Mouse (Mus musculus) hindbrain, embryonic 15.5 days (tissue): ENCODE measurements around the gene Srp14. TPM values are rescaled to one million over a fixed set of nuclear protein-coding genes. Genes with fewer than 3 reads are reported as not detected.

ENCODE experiments used
- ATAC-seq: fragments of 200-750 bp; cut with Nextera tagmentation; 2 replicates; pipeline ENCODE4 v1.8.0; 2017; ENCODE audit warnings: low read depth, moderate number of reproducible peaks, moderate TSS enrichment; ENCODE audit not compliant: low FRiP score
- H3K27ac ChIP-seq: fragments of 300-500 bp; sonication (generic); replicated peaks from 2 replicates; pipeline ENCODE4 v1.5.1; 2015; ENCODE audit warnings: mild to moderate bottlenecking, inconsistent platforms
- H3K27me3 ChIP-seq: fragments of 300-500 bp; sonication (generic); 2 replicates; pipeline ENCODE4 v1.6.1; 2015; ENCODE audit warnings: control low read depth, inconsistent platforms
- H3K36me3 ChIP-seq: fragments of 300-500 bp; sonication (generic); 2 replicates; pipeline ENCODE4 v1.6.1; 2015; ENCODE audit warnings: control low read depth, inconsistent platforms
- H3K4me1 ChIP-seq: fragments of 300-500 bp; sonication (generic); replicated peaks from 2 replicates; pipeline ENCODE4 v1.6.1; 2015; ENCODE audit warnings: control low read depth, inconsistent platforms
- H3K4me2 ChIP-seq: fragments of 300-500 bp; sonication (generic); 2 replicates; pipeline ENCODE4 v1.6.1; 2015; ENCODE audit warnings: moderate library complexity, mild to moderate bottlenecking, inconsistent platforms
- H3K4me3 ChIP-seq: fragments of 300-500 bp; sonication (generic); 2 replicates; pipeline ENCODE4 v1.5.1; 2015; ENCODE audit warnings: mild to moderate bottlenecking, inconsistent platforms
- H3K9ac ChIP-seq: fragments of 300-500 bp; sonication (generic); 2 replicates; pipeline ENCODE4 v1.6.1; 2015; ENCODE audit warnings: inconsistent platforms
- H3K9me3 ChIP-seq: fragments of 300-500 bp; sonication (generic); 2 replicates; pipeline ENCODE4 v1.6.1; 2016; ENCODE audit warnings: control low read depth, inconsistent platforms
- WGBS: fragments of 180-500 bp; shearing (Covaris S2); methylation state at CpG from one replicate; pipeline ENCODE4 v1.1.7; 2015; 5-methylcytosine and 5-hydroxymethylcytosine counted together
- polyA plus RNA-seq: library from polyadenylated mRNA; unstranded; fragments of >200 nt; fragmentation: Nextera tagmentation; extraction: Ambion mirVana; gene quantifications from 2 replicates; pipeline ENCODE4 v1.2.1, GENCODE M21; 2015

Gene Srp14
- polyA plus RNA-seq, 1 experiment from 2014 or later: 314 TPM

DNA sequence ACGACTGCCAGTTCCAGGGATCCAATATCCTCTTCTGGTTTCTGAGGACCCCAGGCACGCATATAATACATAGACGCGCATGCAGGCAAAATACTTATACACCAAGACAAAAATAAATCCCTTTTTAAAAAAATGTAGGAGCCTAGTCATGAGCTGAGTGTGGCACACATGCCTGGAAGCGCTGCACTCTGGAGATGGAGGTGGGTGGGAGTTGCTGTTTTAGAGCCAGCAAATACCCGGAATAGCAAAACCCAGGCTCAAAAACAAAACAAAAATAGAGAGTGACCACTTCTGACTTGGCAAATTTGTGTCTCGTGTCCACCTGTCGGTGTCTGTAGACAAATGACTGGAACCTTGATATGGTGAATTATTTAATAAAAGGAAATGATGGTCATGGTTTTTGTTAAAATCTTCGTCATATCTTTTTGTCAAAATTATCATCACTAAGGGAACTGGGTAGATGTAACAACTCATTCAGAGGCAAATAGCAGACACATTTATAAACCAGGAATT lies 4.9 kb upstream of the Srp14 start:
- no peaks in the 10 kb centered on the region for H3K9me3 ChIP-seq
- WGBS: 85% methylated on average over 9 of the region's 9 CpGs
- no peak overlapping the region for H3K4me2 ChIP-seq
- H3K4me1 ChIP-seq: no peaks in the 10 kb centered on the region; the same call in 1 of the 2 replicates
- H3K4me3 ChIP-seq: no peak overlapping the region
- no peak overlapping the region for H3K27ac ChIP-seq
- H3K36me3 ChIP-seq: no peaks in the 10 kb centered on the region
- H3K9ac ChIP-seq: no peak overlapping the region
- H3K27me3 ChIP-seq: no peaks in the 10 kb centered on the region
- no peak for ATAC-seq

DNA sequence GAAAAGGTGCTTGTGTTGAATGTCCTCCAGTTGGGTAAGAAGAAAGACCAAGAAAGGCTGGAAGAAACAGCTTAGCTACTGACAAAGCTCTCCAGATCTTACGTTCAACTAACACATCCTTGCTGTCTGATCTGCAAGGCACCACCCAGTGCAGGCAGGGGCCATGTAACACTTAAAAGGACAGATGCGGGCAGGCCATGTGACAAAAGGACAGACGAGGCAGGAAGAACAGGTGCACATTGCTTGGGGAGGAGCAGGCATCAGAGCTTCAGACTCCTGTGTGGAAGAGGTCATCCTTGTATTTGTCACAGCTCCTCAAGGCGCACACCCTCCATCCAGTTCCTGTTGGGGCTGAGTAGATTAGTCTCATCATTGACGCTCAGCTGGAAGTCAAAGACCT lies 3.5 kb upstream of the Srp14 start:
- 91% methylated on average over 5 of the region's 5 CpGs for WGBS
- H3K4me2 ChIP-seq: no peak overlapping the region
- no peak for ATAC-seq
- no peak overlapping the region for H3K27ac ChIP-seq
- no peaks in the 10 kb centered on the region for H3K27me3 ChIP-seq
- no peak overlapping the region for H3K4me3 ChIP-seq
- no peaks in the 10 kb centered on the region for H3K36me3 ChIP-seq
- no peak overlapping the region for H3K9ac ChIP-seq
- no peaks in the 10 kb centered on the region for H3K9me3 ChIP-seq
- H3K4me1 ChIP-seq: peaks cover 8% of the 10 kb centered on the region

DNA sequence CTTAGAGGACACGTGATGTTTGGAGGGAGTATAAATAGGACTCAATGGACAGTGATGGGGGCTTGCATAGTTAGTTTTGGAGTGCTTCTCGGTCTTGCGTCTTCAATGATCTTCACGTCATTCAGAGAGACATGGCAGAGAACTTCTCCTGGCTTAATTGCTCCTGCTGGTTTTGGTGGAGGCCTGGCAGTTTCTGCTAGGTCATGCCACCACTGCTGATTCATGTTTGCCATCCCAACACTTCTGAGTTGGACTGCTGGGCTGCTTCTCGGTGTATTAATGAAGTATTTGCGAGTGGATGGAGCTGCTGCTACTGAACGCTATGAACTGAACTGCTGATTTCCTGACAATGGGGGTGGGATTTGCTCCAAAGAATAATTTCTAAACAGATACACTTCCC lies 1.4 kb upstream of the Srp14 start:
- Histone ChIP-seq H3K9me3 (no peaks in the 10 kb centered on the region), H3K9ac (no peak overlapping the region), H3K27ac (no peak overlapping the region), H3K4me3 (no peak overlapping the region), H3K36me3 (peaks cover 12% of the 10 kb centered on the region; the same call in 1 of the 2 replicates), H3K4me1 (peaks cover 15% of the 10 kb centered on the region), H3K27me3 (no peaks in the 10 kb centered on the region), H3K4me2 (no peak overlapping the region)
- ATAC-seq: no peak
- 95% methylated on average over 7 of the region's 7 CpGs for WGBS

DNA sequence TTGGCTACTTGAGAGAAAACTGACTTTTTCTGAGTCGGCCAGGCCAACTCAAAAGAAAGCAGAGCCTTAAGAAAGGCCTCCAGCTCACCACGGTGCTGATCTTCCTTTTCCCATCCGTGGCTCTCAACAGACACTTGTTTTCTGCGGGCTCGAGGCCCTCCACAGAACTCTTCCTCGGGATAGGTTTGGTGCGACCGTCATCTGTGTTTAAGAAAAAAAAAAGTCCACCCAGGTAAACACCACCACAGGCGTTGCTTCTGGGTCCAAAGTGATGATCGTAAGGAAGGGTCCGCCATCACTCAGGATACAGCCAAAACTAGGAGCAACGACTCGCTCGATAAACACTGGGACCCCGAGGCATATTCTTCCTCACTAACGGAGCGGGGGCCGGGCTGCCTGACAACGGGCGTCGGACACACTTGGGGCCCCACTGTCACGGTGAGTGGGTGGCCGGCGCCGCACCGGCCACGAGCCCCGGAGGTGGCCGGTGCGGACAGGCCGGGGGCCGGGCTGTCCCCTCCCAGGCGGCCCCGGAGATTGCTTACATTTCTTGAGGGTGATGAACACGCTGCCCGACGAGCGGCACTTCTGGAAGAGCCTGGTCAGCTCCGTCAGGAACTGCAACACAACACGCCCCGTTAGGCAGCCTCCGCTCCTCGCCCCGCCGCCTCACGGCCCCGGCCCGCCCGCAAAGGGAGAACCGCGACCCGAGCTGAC lies 520 bp downstream of the Srp14 start:
- H3K4me3 ChIP-seq: peak overlapping the region; percentile 75
- peaks cover 27% of the 10 kb centered on the region for H3K36me3 ChIP-seq
- ATAC-seq: no peak
- peak overlapping the region; percentile 79 for H3K9ac ChIP-seq
- H3K27ac ChIP-seq: peak overlapping the region; percentile 83
- H3K27me3 ChIP-seq: no peaks in the 10 kb centered on the region
- 3% methylated on average over 52 of the region's 52 CpGs for WGBS
- no peaks in the 10 kb centered on the region for H3K9me3 ChIP-seq
- peak overlapping the region; percentile 69 for H3K4me2 ChIP-seq
- peaks cover 15% of the 10 kb centered on the region for H3K4me1 ChIP-seq

DNA sequence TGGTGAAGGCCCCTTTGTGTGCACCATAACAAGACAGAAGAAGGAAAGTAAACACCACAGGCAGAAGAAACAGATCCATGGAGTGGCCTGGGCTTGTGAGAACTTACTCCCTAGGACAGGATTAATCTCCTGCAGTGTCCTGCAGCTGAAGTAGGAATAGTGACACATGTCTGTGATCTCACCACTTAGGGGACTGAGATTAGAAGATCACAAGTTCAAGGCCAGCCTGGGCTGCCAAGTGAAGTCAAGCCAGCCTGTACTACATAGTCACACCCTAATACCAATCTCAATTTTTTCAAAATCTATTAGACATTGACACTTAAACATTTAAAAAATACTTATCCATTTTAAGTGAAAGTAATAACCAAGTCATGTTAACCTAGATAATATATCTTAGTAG lies 11.2 kb downstream of the Srp14 start:
- Histone ChIP-seq H3K9ac (no peak overlapping the region), H3K4me2 (no peak overlapping the region), H3K27ac (no peak overlapping the region), H3K9me3 (no peaks in the 10 kb centered on the region), H3K4me3 (no peak overlapping the region), H3K27me3 (no peaks in the 10 kb centered on the region), H3K36me3 (peaks cover 66% of the 10 kb centered on the region), H3K4me1 (no peaks in the 10 kb centered on the region)
- ATAC-seq: no peak

DNA sequence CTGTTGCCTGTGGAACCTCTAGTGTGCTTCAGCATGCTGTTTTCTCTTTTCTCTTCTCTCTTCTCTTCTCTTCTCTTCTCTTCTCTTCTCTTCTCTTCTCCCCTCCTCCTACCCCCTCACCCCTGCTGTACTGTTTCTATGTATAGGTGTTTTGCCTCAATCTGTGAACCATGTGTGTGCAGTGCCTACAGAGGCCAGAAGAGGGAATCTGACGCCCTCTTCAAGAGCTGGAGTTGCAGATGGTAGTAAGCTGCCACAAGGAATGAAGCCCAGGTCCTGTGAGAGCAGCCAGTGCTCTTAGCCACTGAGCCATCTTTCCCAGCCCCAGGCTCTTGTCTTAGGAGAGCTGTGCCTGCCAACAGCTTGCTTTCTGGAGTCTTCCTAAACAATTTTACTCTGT lies 12.9 kb downstream of the Srp14 start:
- H3K4me1 ChIP-seq: no peaks in the 10 kb centered on the region
- H3K27me3 ChIP-seq: no peaks in the 10 kb centered on the region
- no peak overlapping the region for H3K4me2 ChIP-seq
- ATAC-seq: no peak
- 68% methylated on average over 1 of the region's 1 CpGs for WGBS
- no peaks in the 10 kb centered on the region for H3K9me3 ChIP-seq
- H3K9ac ChIP-seq: no peak overlapping the region
- H3K4me3 ChIP-seq: no peak overlapping the region
- H3K36me3 ChIP-seq: peaks cover 57% of the 10 kb centered on the region
- H3K27ac ChIP-seq: no peak overlapping the region

DNA sequence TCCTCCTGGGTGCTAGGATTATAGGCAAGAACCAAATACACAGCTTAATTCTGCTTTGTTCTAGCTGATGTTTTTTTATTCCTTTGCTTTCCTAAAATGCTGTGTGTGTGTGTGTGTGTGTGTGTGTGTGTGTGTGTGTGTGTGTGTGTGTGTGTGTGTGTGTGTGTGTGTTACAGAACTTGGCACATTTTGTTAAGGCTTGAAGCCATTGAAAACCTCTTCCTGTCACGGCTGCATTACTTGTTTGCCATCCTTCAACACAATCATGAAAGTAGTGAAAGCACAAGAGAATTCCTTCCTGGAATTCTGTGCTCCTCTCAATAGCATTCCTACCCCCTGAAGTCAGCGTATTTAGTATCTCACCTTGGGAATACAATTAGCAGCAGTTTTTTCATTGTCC lies 13.6 kb downstream of the Srp14 start:
- no peak overlapping the region for H3K27ac ChIP-seq
- peaks cover 50% of the 10 kb centered on the region for H3K36me3 ChIP-seq
- no peak overlapping the region for H3K4me3 ChIP-seq
- no peaks in the 10 kb centered on the region for H3K9me3 ChIP-seq
- H3K4me1 ChIP-seq: no peaks in the 10 kb centered on the region
- 75% methylated on average over 2 of the region's 2 CpGs for WGBS
- H3K27me3 ChIP-seq: no peaks in the 10 kb centered on the region
- no peak overlapping the region for H3K4me2 ChIP-seq
- ATAC-seq: no peak
- no peak overlapping the region for H3K9ac ChIP-seq

DNA sequence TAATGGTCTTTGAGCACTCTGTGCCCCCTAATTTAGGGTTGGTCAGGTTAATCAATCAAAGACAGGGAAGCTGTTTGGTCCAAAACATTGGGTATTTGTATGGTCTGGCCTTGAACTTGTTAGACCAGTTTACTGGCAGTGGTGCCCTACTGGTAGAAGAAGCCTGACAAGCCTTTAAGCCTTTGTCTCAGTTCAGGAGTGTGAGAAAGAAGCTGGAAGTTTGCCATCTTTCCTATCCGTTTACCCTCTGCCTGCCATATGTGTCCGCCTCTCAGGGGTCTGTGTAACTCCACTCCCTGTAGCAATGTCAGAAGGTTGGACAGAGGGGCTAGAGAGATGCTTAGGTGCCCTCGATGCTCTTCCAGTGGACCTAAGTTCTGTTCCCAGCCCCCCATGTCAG lies 15.1 kb downstream of the Srp14 start:
- Histone ChIP-seq H3K27ac (no peak overlapping the region), H3K27me3 (no peaks in the 10 kb centered on the region), H3K4me1 (no peaks in the 10 kb centered on the region), H3K4me2 (no peak overlapping the region), H3K4me3 (no peak overlapping the region), H3K9ac (no peak overlapping the region), H3K9me3 (no peaks in the 10 kb centered on the region), H3K36me3 (peaks cover 42% of the 10 kb centered on the region; the same call in 1 of the 2 replicates)
- ATAC-seq: no peak
- WGBS: 66% methylated on average over 3 of the region's 3 CpGs

DNA sequence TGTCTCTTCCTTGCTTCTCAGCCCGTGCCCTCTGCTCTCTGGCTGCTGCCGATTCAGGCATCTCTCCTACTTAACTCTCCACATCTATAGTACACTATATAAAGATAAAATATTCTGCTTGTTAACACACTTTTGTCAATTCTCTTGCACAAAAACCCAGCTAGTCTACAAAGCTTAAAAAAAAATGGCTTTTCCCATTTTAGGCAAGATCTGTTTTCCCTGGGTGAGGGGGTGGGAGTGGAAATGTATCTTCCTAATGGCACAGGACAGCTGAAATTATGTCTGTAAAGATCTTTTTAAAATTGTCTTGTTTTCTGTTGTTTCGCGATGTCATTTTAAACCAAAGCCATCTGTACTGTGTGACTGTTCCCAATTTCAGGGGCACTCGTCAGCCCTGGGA lies 16.0 kb downstream of the Srp14 start:
- no peak overlapping the region for H3K4me3 ChIP-seq
- H3K27ac ChIP-seq: no peak overlapping the region
- no peak overlapping the region for H3K4me2 ChIP-seq
- no peaks in the 10 kb centered on the region for H3K9me3 ChIP-seq
- no peaks in the 10 kb centered on the region for H3K4me1 ChIP-seq
- H3K27me3 ChIP-seq: no peaks in the 10 kb centered on the region
- no peak overlapping the region for H3K9ac ChIP-seq
- H3K36me3 ChIP-seq: peaks cover 42% of the 10 kb centered on the region; the same call in 1 of the 2 replicates
- no peak for ATAC-seq
- WGBS: 83% methylated on average over 5 of the region's 5 CpGs

DNA sequence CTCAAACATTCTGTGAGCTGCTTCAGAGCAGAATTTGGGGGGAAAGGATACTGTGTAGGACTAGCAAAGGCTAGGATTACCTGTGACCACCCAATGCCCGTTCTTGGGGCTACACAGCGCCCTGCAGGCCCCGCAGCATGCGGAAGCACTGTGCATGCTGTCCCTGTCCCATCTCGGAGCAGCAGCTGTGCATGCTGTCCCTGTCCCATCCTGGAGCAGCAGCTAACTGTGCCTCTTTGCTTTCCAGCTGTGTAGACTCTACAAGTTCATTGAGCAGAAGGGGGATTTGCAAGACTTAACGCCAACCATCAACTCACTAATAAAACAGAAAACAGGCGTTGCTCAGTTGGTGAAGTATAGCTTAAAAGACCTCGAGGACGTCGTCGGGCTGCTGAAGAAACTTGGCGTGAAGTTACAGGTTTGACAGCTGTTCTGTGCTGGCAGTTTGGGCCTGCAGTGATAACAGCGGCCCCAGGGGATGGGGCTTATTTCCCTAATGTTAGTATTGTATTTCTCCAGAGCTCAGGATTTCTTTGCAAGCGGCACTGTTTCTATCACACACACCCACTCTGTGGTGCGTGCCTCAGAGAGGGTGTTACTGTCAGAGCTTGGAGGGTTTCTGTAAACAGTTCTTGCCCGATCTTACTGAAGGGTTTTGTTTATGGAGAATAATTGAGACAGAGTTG lies 17.9 kb downstream of the Srp14 start:
- Histone ChIP-seq H3K27ac (no peak overlapping the region), H3K36me3 (peaks cover 26% of the 10 kb centered on the region; the same call in 1 of the 2 replicates), H3K9me3 (no peaks in the 10 kb centered on the region), H3K9ac (no peak overlapping the region), H3K4me2 (no peak overlapping the region), H3K4me3 (no peak overlapping the region), H3K4me1 (peaks cover 10% of the 10 kb centered on the region), H3K27me3 (no peaks in the 10 kb centered on the region)
- WGBS: 77% methylated on average over 16 of the region's 16 CpGs
- no peak for ATAC-seq

DNA sequence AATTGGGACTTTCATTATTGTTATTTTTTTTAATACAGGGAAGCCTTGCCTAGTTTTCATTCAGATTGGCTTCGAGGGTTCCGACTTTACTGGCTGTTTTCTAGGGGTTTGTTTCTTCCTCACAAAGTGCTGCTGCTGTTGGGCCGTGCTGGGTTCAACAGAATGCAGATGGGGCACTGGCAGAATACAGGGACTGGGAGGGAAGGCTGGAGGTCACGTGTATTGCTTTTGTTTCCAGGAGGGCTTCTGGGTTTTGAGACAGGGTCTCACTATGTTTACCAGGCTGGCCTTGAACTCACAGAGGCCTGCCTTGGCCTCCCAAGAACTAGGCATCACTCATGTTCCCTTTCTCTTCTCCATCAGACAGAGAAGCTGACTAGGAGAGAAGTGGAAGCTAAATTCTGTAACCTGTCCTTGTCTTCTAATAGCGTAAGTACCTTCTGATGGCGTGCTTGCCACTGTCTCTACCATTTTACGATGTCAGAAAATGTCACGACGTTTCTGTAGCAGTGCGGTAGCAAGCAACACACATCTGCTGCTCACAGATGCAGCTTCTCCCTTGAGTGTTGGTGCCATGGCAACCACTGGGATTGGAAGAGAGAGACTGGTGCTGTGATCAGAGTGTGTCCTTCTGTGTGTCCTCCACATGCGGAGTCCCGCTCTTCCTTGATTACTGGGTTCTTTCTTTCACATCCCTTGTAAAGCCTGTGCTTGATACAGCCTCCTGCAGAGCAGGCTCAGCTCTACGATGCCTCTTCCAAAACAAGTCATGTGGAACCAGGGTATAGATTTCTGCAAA lies 21.8 kb downstream of the Srp14 start:
- H3K4me3 ChIP-seq: no peak overlapping the region
- 47% methylated on average over 13 of the region's 13 CpGs for WGBS
- H3K27me3 ChIP-seq: no peaks in the 10 kb centered on the region
- H3K9ac ChIP-seq: 0 out of 2 replicates have a peak overlapping the region, but pooled peaks have one; percentile 10
- ATAC-seq: peak; percentile 90
- peaks cover 10% of the 10 kb centered on the region for H3K4me1 ChIP-seq
- no peaks in the 10 kb centered on the region for H3K9me3 ChIP-seq
- H3K4me2 ChIP-seq: no peak overlapping the region
- peak overlapping the region; percentile 78 for H3K27ac ChIP-seq
- H3K36me3 ChIP-seq: 0 out of 2 replicates have a peak, but pooled peaks cover 1% of the 10 kb centered on the region

DNA sequence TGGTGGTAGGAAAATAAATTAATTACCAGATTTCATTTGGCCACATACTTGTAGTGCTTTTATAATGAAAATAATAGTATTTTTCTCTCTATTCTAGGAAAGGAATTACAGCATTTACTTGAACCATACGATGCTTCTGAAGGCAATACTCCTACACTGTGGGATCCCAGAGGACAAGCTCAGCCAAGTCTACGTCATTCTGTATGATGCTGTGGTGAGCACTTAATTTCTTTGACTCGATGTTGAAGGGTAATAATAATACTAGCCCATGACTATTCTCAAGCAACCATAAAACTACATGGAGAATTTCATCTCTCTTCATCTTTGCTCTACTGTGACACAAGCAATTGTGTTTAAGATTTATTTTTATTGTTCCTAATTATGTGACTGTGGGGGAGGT lies 22.5 kb downstream of the Srp14 start:
- Histone ChIP-seq H3K4me2 (no peak overlapping the region), H3K4me3 (no peak overlapping the region), H3K27me3 (no peaks in the 10 kb centered on the region), H3K9me3 (no peaks in the 10 kb centered on the region), H3K27ac (peak overlapping the region; percentile 78), H3K36me3 (no peaks in the 10 kb centered on the region), H3K4me1 (peaks cover 10% of the 10 kb centered on the region), H3K9ac (no peak overlapping the region)
- ATAC-seq: no peak
- WGBS: 55% methylated on average over 3 of the region's 3 CpGs
